Mouse (Mus musculus) neural tube, embryonic 13.5 days (tissue): ENCODE measurements around the gene Gbgt1. TPM values are rescaled to one million over a fixed set of nuclear protein-coding genes. Genes with fewer than 3 reads are reported as not detected.
A peak's percentile ranks its signal among the peaks of the same experiment; 100 is the strongest.
"Not testable (repeated sequence)": the region's sequence is repeated elsewhere in the genome, so short reads cannot be mapped to it uniquely, and the experiment has no call there.

Experiments
- ATAC-seq: fragments of 200-750 bp; cut with Nextera tagmentation; 2 replicates; pipeline ENCODE4 v1.8.0; 2017; ENCODE audit warnings: low read depth, mild to moderate bottlenecking, moderate TSS enrichment, moderate library complexity
- H3K27ac ChIP-seq: fragments of 300-500 bp; sonication (generic); replicated peaks from 2 replicates; pipeline ENCODE4 v1.5.1; 2015; ENCODE audit warnings: moderate library complexity, mild to moderate bottlenecking, inconsistent platforms
- H3K27me3 ChIP-seq: fragments of 300-500 bp; sonication (generic); 2 replicates; pipeline ENCODE4 v1.6.1; 2015; ENCODE audit warnings: mild to moderate bottlenecking, inconsistent platforms
- H3K36me3 ChIP-seq: fragments of 300-500 bp; sonication (generic); 2 replicates; pipeline ENCODE4 v1.6.1; 2015; ENCODE audit warnings: mild to moderate bottlenecking, inconsistent platforms
- H3K4me1 ChIP-seq: fragments of 300-500 bp; sonication (generic); replicated peaks from 2 replicates; pipeline ENCODE4 v1.6.1; 2015; ENCODE audit warnings: inconsistent platforms
- H3K4me2 ChIP-seq: fragments of 300-500 bp; sonication (generic); 2 replicates; pipeline ENCODE4 v1.6.1; 2015; ENCODE audit warnings: inconsistent platforms, mild to moderate bottlenecking, moderate library complexity
- H3K4me3 ChIP-seq: fragments of 300-500 bp; sonication (generic); 2 replicates; pipeline ENCODE4 v1.5.1; 2015; ENCODE audit warnings: mild to moderate bottlenecking, inconsistent platforms
- H3K9ac ChIP-seq: fragments of 300-500 bp; sonication (generic); 2 replicates; pipeline ENCODE4 v1.6.1; 2015; ENCODE audit warnings: moderate library complexity, mild to moderate bottlenecking, inconsistent platforms
- H3K9me3 ChIP-seq: fragments of 300-500 bp; sonication (generic); 2 replicates; pipeline ENCODE4 v1.6.1; 2016; ENCODE audit warnings: inconsistent platforms
- WGBS: fragments of 180-500 bp; shearing (Covaris S2); methylation state at CpG from one replicate; pipeline ENCODE4 v1.1.7; 2015; 5-methylcytosine and 5-hydroxymethylcytosine counted together
- polyA plus RNA-seq: library from polyadenylated mRNA; unstranded; fragments of >200 nt; fragmentation: Nextera tagmentation; extraction: Ambion mirVana; gene quantifications from 2 replicates; pipeline ENCODE4 v1.2.1, GENCODE M21; 2015

Gbgt1 gene
- polyA plus RNA-seq, 1 experiment from 2014 or later: 1.7 TPM

GRCm38 (mm10) chr2:28472011-28472410 is 24.7 kb upstream of the Gbgt1 start:
- not testable (repeated sequence) for H3K27ac ChIP-seq, ATAC-seq, H3K4me2 ChIP-seq, H3K27me3 ChIP-seq, H3K9me3 ChIP-seq, H3K9ac ChIP-seq, H3K4me3 ChIP-seq
- Histone ChIP-seq H3K4me1 (peaks cover 12% of the 10 kb centered on the region), H3K36me3 (peaks cover 45% of the 10 kb centered on the region)
- 95% methylated on average over 8 of the region's 8 CpGs for WGBS

DNA sequence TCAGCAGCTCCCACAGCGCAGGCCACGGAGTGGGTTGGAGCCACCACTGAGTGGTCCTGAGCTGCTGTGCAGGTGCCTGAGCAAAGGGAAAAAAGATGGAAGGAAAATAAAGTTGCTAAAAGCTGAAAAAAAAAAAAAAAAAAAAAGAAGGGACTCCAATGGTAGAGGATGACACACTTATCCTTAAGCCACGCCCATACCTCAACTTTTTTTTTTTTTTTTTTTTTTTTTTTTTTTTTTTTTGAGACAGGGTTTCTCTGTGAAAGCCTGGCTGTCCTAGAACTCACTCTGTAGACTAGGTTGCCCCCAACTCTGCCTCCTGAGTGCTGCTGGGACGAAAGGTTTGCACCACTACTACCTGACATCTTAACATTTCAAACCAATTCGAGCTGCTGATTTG is 18.7 kb upstream of the Gbgt1 start:
- WGBS: 92% methylated on average over 5 of the region's 5 CpGs
- H3K27me3 ChIP-seq, H3K4me2 ChIP-seq: not testable (repeated sequence)

GRCm38 (mm10) chr2:28479208-28480204 is 17.2 kb upstream of the Gbgt1 start:
- Histone ChIP-seq H3K27me3 (no peaks in the 10 kb centered on the region), H3K9me3 (no peaks in the 10 kb centered on the region), H3K9ac (no peak overlapping the region), H3K4me1 (no peaks in the 10 kb centered on the region), H3K4me3 (no peak overlapping the region), H3K27ac (no peak overlapping the region), H3K36me3 (no peaks in the 10 kb centered on the region), H3K4me2 (no peak overlapping the region)
- ATAC-seq: no peak
- WGBS: 83% methylated on average over 20 of the region's 20 CpGs

More for the DNA sequence above, 18.7 kb upstream of the Gbgt1 start:
- not testable (repeated sequence) for H3K27ac ChIP-seq, H3K36me3 ChIP-seq, H3K4me1 ChIP-seq, H3K9me3 ChIP-seq, H3K9ac ChIP-seq, ATAC-seq, H3K4me3 ChIP-seq

GRCm38 (mm10) chr2:28483861-28484260 is 12.8 kb upstream of the Gbgt1 start:
- H3K36me3 ChIP-seq: no peaks in the 10 kb centered on the region
- no peaks in the 10 kb centered on the region for H3K27me3 ChIP-seq
- no peak overlapping the region for H3K27ac ChIP-seq
- H3K4me2 ChIP-seq: no peak overlapping the region
- ATAC-seq: no peak
- no peak overlapping the region for H3K4me3 ChIP-seq
- no peaks in the 10 kb centered on the region for H3K9me3 ChIP-seq
- H3K9ac ChIP-seq: no peak overlapping the region
- 78% methylated on average over 2 of the region's 2 CpGs for WGBS
- no peaks in the 10 kb centered on the region for H3K4me1 ChIP-seq

DNA sequence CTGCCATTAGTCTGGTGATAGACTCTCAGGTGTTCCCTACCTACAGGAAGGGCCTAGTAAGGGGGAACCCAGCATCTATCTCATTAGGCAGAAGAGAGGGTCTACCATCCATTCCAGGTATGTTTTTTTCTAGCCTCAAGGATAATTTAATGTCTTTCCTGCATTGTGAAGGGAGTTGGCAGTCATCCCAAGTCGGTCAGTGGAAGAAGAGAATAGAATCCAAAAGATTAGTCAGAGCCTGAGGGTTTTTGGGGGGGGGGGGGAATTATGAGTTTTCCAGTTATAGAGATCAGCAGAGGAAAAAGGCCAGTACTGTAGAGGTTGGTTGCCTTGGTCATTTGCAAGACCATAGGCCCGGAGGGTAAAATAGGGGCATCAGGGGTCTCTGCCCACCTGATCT is 2.2 kb upstream of the Gbgt1 start:
- Histone ChIP-seq H3K9me3 (no peaks in the 10 kb centered on the region), H3K4me3 (no peak overlapping the region), H3K27me3 (no peaks in the 10 kb centered on the region), H3K4me1 (no peaks in the 10 kb centered on the region), H3K27ac (no peak overlapping the region), H3K9ac (no peak overlapping the region), H3K4me2 (no peak overlapping the region), H3K36me3 (no peaks in the 10 kb centered on the region)
- no peak for ATAC-seq
- WGBS: 87% methylated on average over 2 of the region's 2 CpGs

DNA sequence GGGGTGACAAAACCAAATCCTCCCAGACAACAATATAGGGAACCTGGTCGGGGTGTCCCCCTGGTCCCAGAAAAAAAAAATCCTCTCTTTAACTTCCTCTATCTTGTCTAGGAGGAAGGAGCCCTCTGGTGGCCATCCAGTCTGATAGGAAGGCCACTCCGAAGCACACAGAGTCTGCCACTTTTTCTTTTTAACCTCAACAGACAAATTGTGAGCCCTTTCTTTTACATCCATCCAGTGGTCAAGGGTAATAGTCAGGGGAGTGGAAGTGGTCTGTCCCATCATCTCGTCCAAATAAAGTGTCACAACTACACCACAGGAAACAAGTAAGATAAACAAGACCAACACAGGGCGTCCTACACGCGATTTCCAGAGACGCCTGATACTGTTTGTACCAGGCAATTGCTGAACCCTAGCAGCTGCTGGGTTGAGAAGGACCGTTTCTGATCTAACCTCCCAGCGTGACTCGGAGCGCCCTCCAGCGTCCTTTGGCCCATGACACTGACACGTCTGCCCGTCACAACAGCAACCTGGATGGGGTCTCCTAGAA is 1.4 kb upstream of the Gbgt1 start:
- Histone ChIP-seq H3K36me3 (no peaks in the 10 kb centered on the region), H3K9me3 (no peaks in the 10 kb centered on the region), H3K9ac (no peak overlapping the region), H3K27ac (no peak overlapping the region), H3K4me3 (no peak overlapping the region), H3K27me3 (no peaks in the 10 kb centered on the region), H3K4me2 (no peak overlapping the region), H3K4me1 (no peaks in the 10 kb centered on the region)
- ATAC-seq: no peak
- 86% methylated on average over 14 of the region's 14 CpGs for WGBS

DNA sequence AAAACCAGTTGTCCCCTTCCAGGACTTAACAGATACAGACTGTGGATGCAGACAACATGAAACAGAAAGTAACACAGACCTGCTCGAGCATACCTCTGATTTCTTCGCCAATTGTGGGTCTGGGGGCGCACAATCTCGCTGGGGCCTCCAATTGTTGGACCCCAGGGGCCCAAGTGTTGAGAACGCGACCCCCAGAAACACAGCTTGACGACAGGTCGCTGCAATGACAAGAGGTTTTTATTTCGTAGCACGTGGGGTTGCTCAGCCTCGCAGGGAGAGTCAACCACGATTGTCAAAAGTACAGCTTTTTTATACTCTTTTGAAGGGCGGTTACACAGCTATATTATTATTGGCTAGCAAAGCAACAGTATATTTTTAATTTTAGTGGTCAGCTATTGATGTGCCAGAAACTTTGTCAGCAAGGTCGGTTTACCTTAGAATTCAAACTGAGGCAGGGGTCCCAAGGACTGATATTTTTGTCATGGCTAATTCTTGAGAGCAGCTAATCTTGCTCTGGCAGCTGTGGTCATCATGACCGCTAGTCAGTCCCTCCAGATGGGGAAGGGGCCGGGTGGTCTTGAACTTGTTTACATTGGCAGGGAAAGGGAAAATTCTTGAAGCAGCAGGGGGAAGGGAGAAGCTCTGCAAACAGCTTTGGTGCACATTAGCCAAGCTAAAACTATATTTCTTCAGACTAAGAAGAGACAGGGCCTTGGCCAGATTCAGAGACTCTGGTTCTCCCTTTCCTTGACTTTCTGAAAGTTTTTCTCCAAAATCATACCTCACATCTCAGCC is 693 bp upstream of the Gbgt1 start:
- no peak overlapping the region for H3K27ac ChIP-seq
- H3K27me3 ChIP-seq: no peaks in the 10 kb centered on the region
- ATAC-seq: no peak
- H3K9ac ChIP-seq: no peak overlapping the region
- H3K36me3 ChIP-seq: no peaks in the 10 kb centered on the region
- H3K4me3 ChIP-seq: no peak overlapping the region
- no peaks in the 10 kb centered on the region for H3K4me1 ChIP-seq
- no peak overlapping the region for H3K4me2 ChIP-seq
- WGBS: 83% methylated on average over 16 of the region's 16 CpGs
- H3K9me3 ChIP-seq: no peaks in the 10 kb centered on the region

DNA sequence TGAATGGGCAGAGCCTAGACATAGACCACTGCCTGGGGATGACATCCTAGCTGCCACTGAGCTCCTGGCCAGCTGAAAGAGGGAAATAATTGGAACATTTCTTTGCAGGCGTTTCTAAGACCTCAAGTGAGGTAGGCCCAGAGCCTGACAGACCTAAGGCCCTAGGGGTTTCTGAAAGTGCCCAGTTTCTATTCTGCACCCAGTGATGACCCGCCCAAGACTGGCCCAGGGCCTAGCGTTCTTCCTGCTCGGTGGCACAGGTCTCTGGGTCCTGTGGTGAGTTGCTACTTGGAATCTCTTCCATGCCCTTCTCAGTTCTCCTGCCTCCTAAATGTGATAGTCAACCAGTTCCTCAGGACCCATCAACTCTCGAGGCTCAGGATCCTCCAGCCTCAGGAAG is 870 bp downstream of the Gbgt1 start:
- Histone ChIP-seq H3K4me3 (no peak overlapping the region), H3K9me3 (no peaks in the 10 kb centered on the region), H3K36me3 (no peaks in the 10 kb centered on the region), H3K9ac (no peak overlapping the region), H3K27ac (no peak overlapping the region), H3K4me2 (peak overlapping the region; percentile 21; the same call in 1 of the 2 replicates), H3K27me3 (no peaks in the 10 kb centered on the region), H3K4me1 (no peaks in the 10 kb centered on the region)
- ATAC-seq: no peak
- WGBS: 80% methylated on average over 5 of the region's 5 CpGs

- no peak for ATAC-seq
- H3K27ac ChIP-seq: no peak overlapping the region
- 84% methylated on average over 4 of the region's 4 CpGs for WGBS
These were observed 1.7 kb downstream of the Gbgt1 start for GRCm38 (mm10) chr2:28498431-28498830.

DNA sequence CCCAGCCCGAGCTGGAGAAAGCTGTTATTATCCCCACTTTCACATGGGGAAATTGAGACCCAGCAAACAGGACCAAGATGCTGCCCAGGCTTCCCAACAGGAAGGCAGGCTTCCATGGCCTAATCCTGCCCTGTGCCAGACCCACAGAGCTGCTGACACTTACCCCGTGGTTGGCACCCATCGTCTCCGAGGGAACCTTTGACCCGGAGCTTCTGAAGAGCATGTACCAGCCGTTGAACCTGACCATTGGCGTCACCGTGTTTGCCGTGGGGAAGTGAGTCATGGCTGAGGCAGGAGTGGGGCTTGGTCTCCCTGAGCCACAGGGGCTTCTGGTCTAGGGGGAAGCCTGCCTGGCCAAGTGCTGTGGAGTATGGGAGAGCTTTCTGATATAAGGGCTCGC is 6.3 kb downstream of the Gbgt1 start:
- Histone ChIP-seq H3K27ac (no peak overlapping the region), H3K4me1 (no peaks in the 10 kb centered on the region), H3K9ac (no peak overlapping the region), H3K9me3 (no peaks in the 10 kb centered on the region), H3K36me3 (no peaks in the 10 kb centered on the region), H3K4me3 (no peak overlapping the region), H3K4me2 (no peak overlapping the region), H3K27me3 (no peaks in the 10 kb centered on the region)
- WGBS: 83% methylated on average over 10 of the region's 10 CpGs
- no peak for ATAC-seq

More at GRCm38 (mm10) chr2:28498431-28498830, 1.7 kb downstream of the Gbgt1 start:
- no peak overlapping the region for H3K4me3 ChIP-seq
- H3K9ac ChIP-seq: no peak overlapping the region
- no peaks in the 10 kb centered on the region for H3K36me3 ChIP-seq
- H3K4me1 ChIP-seq: no peaks in the 10 kb centered on the region
- no peaks in the 10 kb centered on the region for H3K9me3 ChIP-seq
- H3K27me3 ChIP-seq: no peaks in the 10 kb centered on the region
- H3K4me2 ChIP-seq: no peak overlapping the region

DNA sequence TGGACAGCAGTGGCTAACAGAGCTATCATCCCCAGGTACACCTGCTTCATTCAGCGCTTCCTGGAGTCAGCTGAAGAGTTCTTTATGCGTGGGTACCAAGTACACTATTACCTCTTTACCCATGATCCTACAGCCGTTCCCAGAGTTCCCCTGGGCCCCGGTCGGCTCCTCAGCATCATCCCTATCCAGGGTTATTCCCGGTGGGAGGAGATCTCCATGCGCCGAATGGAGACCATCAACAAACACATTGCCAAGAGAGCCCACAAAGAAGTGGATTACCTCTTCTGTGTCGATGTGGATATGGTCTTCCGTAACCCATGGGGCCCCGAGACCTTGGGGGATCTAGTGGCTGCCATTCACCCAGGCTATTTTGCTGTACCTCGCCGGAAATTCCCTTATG is 8.0 kb downstream of the Gbgt1 start:
- WGBS: 89% methylated on average over 13 of the region's 13 CpGs
- Histone ChIP-seq H3K9ac (no peak overlapping the region), H3K27ac (no peak overlapping the region), H3K4me1 (no peaks in the 10 kb centered on the region), H3K4me2 (no peak overlapping the region), H3K27me3 (no peaks in the 10 kb centered on the region), H3K36me3 (no peaks in the 10 kb centered on the region), H3K9me3 (no peaks in the 10 kb centered on the region), H3K4me3 (no peak overlapping the region)
- no peak for ATAC-seq

DNA sequence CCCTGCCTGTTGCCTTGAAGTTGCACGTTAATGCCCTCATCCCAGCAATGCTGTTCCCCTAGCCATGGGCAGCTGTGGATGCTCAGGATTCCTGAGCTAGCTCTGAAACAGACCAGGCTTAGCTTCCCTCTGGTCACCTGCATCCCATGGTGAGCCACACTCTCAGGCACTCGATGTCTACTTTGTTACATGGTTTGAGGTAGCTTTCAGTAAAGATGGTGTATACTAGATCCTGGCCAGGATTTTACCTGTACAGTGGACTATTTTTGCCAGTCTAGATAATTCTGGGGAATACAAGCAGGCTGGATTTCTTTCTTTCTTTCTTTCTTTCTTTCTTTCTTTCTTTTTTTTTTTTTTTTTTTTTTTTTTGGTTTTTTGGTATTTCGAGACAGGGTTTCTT is 9.1 kb downstream of the Gbgt1 start, which contains the start of gene Gm10134:
TSS of gene Gm10134 (plus strand) at position 301 of the 400 bp plus-strand sequence.
- Histone ChIP-seq H3K4me2 (no peak within 1 kb of the TSS), H3K36me3 (no peaks in the 10 kb centered on the region), H3K9me3 (no peaks in the 10 kb centered on the region), H3K4me3 (no peak within 1 kb of the TSS), H3K27ac (no peak within 1 kb of the TSS), H3K27me3 (no peaks in the 10 kb centered on the region), H3K4me1 (no peaks in the 10 kb centered on the region), H3K9ac (no peak within 1 kb of the TSS)
- ATAC-seq: no peak
- 73% methylated on average over 3 of the region's 3 CpGs for WGBS
